In the genomic region with DNA sequence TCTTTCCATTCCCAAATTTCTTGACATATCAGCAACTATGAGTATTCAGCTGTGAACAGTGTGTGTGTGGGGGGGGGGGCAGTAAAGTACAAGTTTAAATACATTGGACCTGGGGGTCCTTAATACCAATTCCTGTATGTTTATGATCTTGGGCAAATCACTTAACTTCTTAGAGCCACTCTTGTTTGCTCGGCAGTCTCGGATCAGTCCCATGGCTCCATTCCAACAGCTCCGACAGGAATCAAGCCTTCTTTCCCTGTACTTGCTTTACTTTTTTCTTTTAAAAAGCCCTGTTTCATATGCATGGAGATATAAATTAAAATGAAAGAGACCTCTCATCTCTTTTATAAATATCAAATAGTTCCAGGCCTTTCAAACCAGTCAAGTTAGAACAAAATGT, we compare ENCODE assay signal across 20 mouse cellular contexts. TPM values are rescaled to one million over a fixed set of nuclear protein-coding genes. Genes with fewer than 3 reads are reported as not detected.
DNase-seq lines count a peak whose midpoint lies in the region; ATAC-seq and TF ChIP-seq lines count a peak whose summit lies in the region.
"Had no signal": no experiment of that assay in that cellular context is flagged by ENCODE, and none has a peak within 500 bp of the region (broad histone marks: within the 10 kb centered on the region; RNA-seq: fewer than 3 reads in every experiment).

No protein-coding gene starts in this region.

- TF ChIP-seq POLR2A in kidney, adult 2 months (IDR thresholded peaks at IDR 0.05; ENCODE audit: low read depth, low read length): no peak

- H3K9ac ChIP-seq in lung, embryonic 16.5 days (ENCODE audit: low read length): no peak overlapping the region
- H3K9ac ChIP-seq in embryonic facial prominence, embryonic 14.5 days (ENCODE audit: low read depth, low read length): no peak overlapping the region
- H3K9ac ChIP-seq in forebrain, embryonic 11.5 days (ENCODE audit: low read length): no peak overlapping the region
- H3K9ac ChIP-seq: heart, embryonic 13.5 days; hindbrain, embryonic 15.5 days; intestine, embryonic 15.5 days; liver, embryonic 13.5 days; midbrain, embryonic 12.5 days; neural tube, embryonic 13.5 days had no signal

- peaks cover 20% of the 10 kb centered on the region for H3K4me1 ChIP-seq in kidney, adult 2 months (ENCODE audit: control insufficient read depth, insufficient read depth, low read length)
- H3K4me1 ChIP-seq in lung, embryonic 16.5 days (replicated peaks; ENCODE audit: control insufficient read depth, insufficient read depth, low read length): peaks cover 18% of the 10 kb centered on the region
- H3K4me1 ChIP-seq in embryonic facial prominence, embryonic 14.5 days (ENCODE audit: control insufficient read depth, insufficient read depth, low read length): 0 out of 2 replicates have a peak, but pooled peaks cover 9% of the 10 kb centered on the region
- H3K4me1 ChIP-seq in forebrain, embryonic 11.5 days (replicated peaks; ENCODE audit: control insufficient read depth, insufficient read depth, low read length): peaks cover 3% of the 10 kb centered on the region; the same call in 1 of the 2 replicates
- H3K4me1 ChIP-seq: intestine, embryonic 15.5 days; midbrain, embryonic 12.5 days had no signal

- 12% methylated on average over 3 of the region's 3 CpGs for WGBS in kidney, adult 2 months
- whole genome bisulfite sequencing in lung, embryonic 16.5 days: 9% methylated on average over 3 of the region's 3 CpGs
- WGBS in embryonic facial prominence, embryonic 14.5 days: 27% methylated on average over 3 of the region's 3 CpGs
- WGBS in forebrain, embryonic 11.5 days: 86% methylated on average over 3 of the region's 3 CpGs

- ATAC-seq in lung, embryonic 16.5 days (ENCODE audit: low read depth): peak; percentile 26; the same call in 1 of the 2 replicates
- ATAC-seq in embryonic facial prominence, embryonic 14.5 days (ENCODE audit: low read depth): no peak
- ATAC-seq in forebrain, embryonic 11.5 days (replicated peaks; ENCODE audit: low FRiP score): no peak
- ATAC-seq: forebrain, embryonic 16.5 days; intestine, embryonic 15.5 days had no signal

- no peaks in the 10 kb centered on the region for H3K27me3 ChIP-seq in kidney, adult 2 months (replicated peaks; ENCODE audit: control insufficient read depth, insufficient read depth, low read length)
- no peaks in the 10 kb centered on the region for H3K27me3 ChIP-seq in lung, embryonic 16.5 days (ENCODE audit: control insufficient read depth, insufficient read depth, low read depth, low read length)
- H3K27me3 ChIP-seq in embryonic facial prominence, embryonic 14.5 days (replicated peaks; ENCODE audit: control insufficient read depth, insufficient read depth, low read length): no peaks in the 10 kb centered on the region
- H3K27me3 ChIP-seq in forebrain, embryonic 11.5 days (ENCODE audit: control insufficient read depth, insufficient read depth, low read length): no peaks in the 10 kb centered on the region
- H3K27me3 ChIP-seq: CH12.LX; heart, embryonic 13.5 days; hindbrain, embryonic 15.5 days; intestine, embryonic 15.5 days; liver, embryonic 13.5 days; midbrain, embryonic 12.5 days; neural tube, embryonic 13.5 days had no signal

- no peak for TF ChIP-seq CTCF in kidney, adult 2 months (conservative IDR thresholded peaks at IDR 0.05; ENCODE audit: insufficient read depth, insufficient read length, low read depth, low read length)

- peak overlapping the region; percentile 5; the same call in 1 of the 2 replicates for H3K27ac ChIP-seq in kidney, adult 2 months (ENCODE audit: insufficient read depth, low read depth, low read length)
- H3K27ac ChIP-seq in lung, embryonic 16.5 days (ENCODE audit: low read length): peak overlapping the region; percentile 52
- 0 out of 2 replicates have a peak overlapping the region, but pooled peaks have one; percentile 15 for H3K27ac ChIP-seq in embryonic facial prominence, embryonic 14.5 days (replicated peaks; ENCODE audit: low read depth, low read length)
- no peak overlapping the region for H3K27ac ChIP-seq in forebrain, embryonic 11.5 days (ENCODE audit: low read depth, low read length)
- H3K27ac ChIP-seq: heart, embryonic 13.5 days; hindbrain, embryonic 15.5 days; intestine, embryonic 15.5 days; liver, embryonic 13.5 days; midbrain, embryonic 12.5 days; neural tube, embryonic 13.5 days had no signal

- H3K4me3 ChIP-seq in kidney, adult 2 months (ENCODE audit: insufficient read depth, low read depth, low read length): no peak overlapping the region
- H3K4me3 ChIP-seq in lung, embryonic 16.5 days (ENCODE audit: low read length): no peak overlapping the region
- H3K4me3 ChIP-seq in embryonic facial prominence, embryonic 14.5 days (ENCODE audit: low read depth, low read length): no peak overlapping the region
- H3K4me3 ChIP-seq in forebrain, embryonic 11.5 days (ENCODE audit: low read depth, low read length): no peak overlapping the region
- H3K4me3 ChIP-seq: heart, embryonic 13.5 days; hindbrain, embryonic 15.5 days; intestine, embryonic 15.5 days; liver, embryonic 13.5 days; midbrain, embryonic 12.5 days; neural tube, embryonic 13.5 days had no signal

- H3K9me3 ChIP-seq in lung, embryonic 16.5 days (ENCODE audit: control insufficient read depth, low read length): no peaks in the 10 kb centered on the region
- no peaks in the 10 kb centered on the region for H3K9me3 ChIP-seq in embryonic facial prominence, embryonic 14.5 days (ENCODE audit: control insufficient read depth, low read length)
- H3K9me3 ChIP-seq in forebrain, embryonic 11.5 days (ENCODE audit: control insufficient read depth, low read length): no peaks in the 10 kb centered on the region
- H3K9me3 ChIP-seq: heart, embryonic 13.5 days; hindbrain, embryonic 15.5 days; intestine, embryonic 15.5 days; liver, embryonic 13.5 days; midbrain, embryonic 12.5 days; neural tube, embryonic 13.5 days had no signal

- no peaks in the 10 kb centered on the region; the same call in none of the 2 replicates for H3K36me3 ChIP-seq in kidney, adult 2 months (ENCODE audit: control insufficient read depth, insufficient read depth, low read length)
- H3K36me3 ChIP-seq in lung, embryonic 16.5 days (ENCODE audit: control insufficient read depth, insufficient read depth, low read length): no peaks in the 10 kb centered on the region
- 0 out of 2 replicates have a peak, but pooled peaks cover 3% of the 10 kb centered on the region for H3K36me3 ChIP-seq in embryonic facial prominence, embryonic 14.5 days (ENCODE audit: control insufficient read depth, insufficient read depth, low read length)
- no peaks in the 10 kb centered on the region for H3K36me3 ChIP-seq in forebrain, embryonic 11.5 days (ENCODE audit: control insufficient read depth, insufficient read depth, low read length)
- H3K36me3 ChIP-seq: hindbrain, embryonic 15.5 days; intestine, embryonic 15.5 days; liver, embryonic 13.5 days; midbrain, embryonic 12.5 days; neural tube, embryonic 13.5 days had no signal

- H3K4me2 ChIP-seq in lung, embryonic 16.5 days (ENCODE audit: low read depth, low read length): no peak overlapping the region
- no peak overlapping the region for H3K4me2 ChIP-seq in embryonic facial prominence, embryonic 14.5 days (ENCODE audit: low read depth, low read length)
- no peak overlapping the region for H3K4me2 ChIP-seq in forebrain, embryonic 11.5 days (ENCODE audit: low read depth, low read length, severe bottlenecking)
- H3K4me2 ChIP-seq: heart, embryonic 13.5 days; hindbrain, embryonic 15.5 days; intestine, embryonic 15.5 days; liver, embryonic 13.5 days; midbrain, embryonic 12.5 days; neural tube, embryonic 13.5 days had no signal

- peak; percentile 29 to 35 for DNase-seq in cerebellum, postnatal 10 days
- DNase-seq in cerebellum, postnatal 4 days (ENCODE audit: low spot score in 2 of 2): no peak
- no peak for DNase-seq in kidney, adult 2 months
- no peak for DNase-seq in kidney, adult 18-20 months
- DNase-seq in lung, adult 18-20 months: no peak
- peak; percentile 29 for DNase-seq in embryonic facial prominence, embryonic 14.5 days (ENCODE audit: low spot score)
- no peak for DNase-seq in forebrain, embryonic 11.5 days (ENCODE audit: low spot score)
- DNase-seq: heart, postnatal 4 days; layer of hippocampus, adult 9-11 months; liver, embryonic 13.5 days; right cerebral cortex, adult 18-20 months; thymus, postnatal 36 days had no signal

RNA-seq across cellular contexts. Expression of a gene that starts 30.7 kb away (rescaled TPM):
- polyA plus RNA-seq in kidney, adult 2 months (2012; rRNA removed): 218 and 287 TPM in 2 replicates
- polyA plus RNA-seq in lung, embryonic 16.5 days (2015; fragmentation: Nextera tagmentation; extraction: Ambion mirVana): 93.3 and 96.5 TPM in 2 replicates
- 90.5 and 101 TPM in 2 replicates for polyA plus RNA-seq in embryonic facial prominence, embryonic 14.5 days (2014; fragmentation: Nextera tagmentation; extraction: Ambion mirVana)
- 124 and 134 TPM in 2 replicates for polyA plus RNA-seq in forebrain, embryonic 11.5 days (2014; fragmentation: Nextera tagmentation; extraction: Ambion mirVana)

RNA-seq across cellular contexts. Expression of a gene that starts 52.3 kb away (rescaled TPM):
- 0.86 and 1.0 TPM in 2 replicates for polyA plus RNA-seq in kidney, adult 2 months (2012; rRNA removed)
- polyA plus RNA-seq in lung, embryonic 16.5 days (2015; fragmentation: Nextera tagmentation; extraction: Ambion mirVana): 4.7 and 5.1 TPM in 2 replicates
- polyA plus RNA-seq in embryonic facial prominence, embryonic 14.5 days (2014; fragmentation: Nextera tagmentation; extraction: Ambion mirVana): 3.2 and 3.9 TPM in 2 replicates
- 2.6 and 3.0 TPM in 2 replicates for polyA plus RNA-seq in forebrain, embryonic 11.5 days (2014; fragmentation: Nextera tagmentation; extraction: Ambion mirVana)

RNA-seq across cellular contexts. Expression of a gene that starts 53.9 kb away (rescaled TPM):
- polyA plus RNA-seq in kidney, adult 2 months (2012; rRNA removed): 0.27 and 0.39 TPM in 2 replicates
- 0.69 and 0.73 TPM in 2 replicates for polyA plus RNA-seq in lung, embryonic 16.5 days (2015; fragmentation: Nextera tagmentation; extraction: Ambion mirVana)
- 3.4 and 3.9 TPM in 2 replicates for polyA plus RNA-seq in embryonic facial prominence, embryonic 14.5 days (2014; fragmentation: Nextera tagmentation; extraction: Ambion mirVana)
- polyA plus RNA-seq in forebrain, embryonic 11.5 days (2014; fragmentation: Nextera tagmentation; extraction: Ambion mirVana): 4.2 and 4.9 TPM in 2 replicates

Comparison
In these comparisons a context has a peak if more than half of its experiments do, and no peak if none do; other contexts are left out.
1. DNase-seq: peak in cerebellum, postnatal 10 days (2 of 2) and embryonic facial prominence, embryonic 14.5 days (single experiment); none in cerebellum, postnatal 4 days (0 of 2), kidney, adult 2 months (single experiment), kidney, adult 18-20 months (single experiment), lung, adult 18-20 months (0 of 2) and forebrain, embryonic 11.5 days (single experiment).